Mouse (Mus musculus) lung, postnatal 0 days (tissue): Measurements from ENCODE around the gene Prom1.

Source experiments
- CTCF ChIP-seq: IDR thresholded peaks from 2 replicates; pipeline ENCODE4 v1.5.1; 2016; ENCODE audit warnings: antibody characterized with exemption, mild to moderate bottlenecking
- EP300 ChIP-seq: IDR thresholded peaks from 2 replicates; pipeline ENCODE4 v1.6.1; 2016; ENCODE audit warnings: antibody characterized with exemption, mild to moderate bottlenecking, control low read depth

- TF ChIP-seq CTCF (no peak), EP300 (no peak)
Observed at GRCm38 (mm10) chr5:44109121-44109520, 7.3 kb upstream of the Prom1 start.
